Mouse (Mus musculus): ENCODE measurements around the gene Rsf1. TPM values are rescaled to one million over a fixed set of nuclear protein-coding genes. Genes with fewer than 3 reads are reported as not detected.

Gene Rsf1
- polyA plus RNA-seq, 1 experiment from 2014 or later: 23.6 TPM

DNA sequence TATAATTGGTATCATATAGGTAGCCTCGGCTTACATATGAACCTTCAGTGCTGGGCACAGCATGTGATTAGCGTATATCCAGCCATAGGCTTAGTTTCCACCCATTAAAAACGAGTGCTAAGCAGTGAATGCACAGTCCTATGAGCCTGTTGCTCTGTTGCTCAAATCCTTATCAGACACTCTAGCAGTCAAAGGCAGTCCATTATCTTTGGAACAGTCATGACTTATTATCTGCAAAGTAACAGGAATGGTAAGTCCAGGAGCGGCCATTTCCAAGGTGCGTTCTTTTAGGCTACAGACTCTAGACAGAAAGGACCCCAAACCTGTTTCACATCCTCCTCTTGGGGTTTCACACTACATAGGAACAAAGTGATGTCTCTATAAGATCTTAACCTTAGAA lies 153.9 kb downstream of the Rsf1 start:
- peaks cover 10% of the 10 kb centered on the region for H3K27me3 ChIP-seq (ENCODE audit: low read depth, poor library complexity, severe bottlenecking)
- no peak overlapping the region for H3K27ac ChIP-seq (replicated peaks)
- no peak overlapping the region for H3K4me3 ChIP-seq
- H3K4me1 ChIP-seq: peaks cover 69% of the 10 kb centered on the region
- no peaks in the 10 kb centered on the region for H3K9me3 ChIP-seq (replicated peaks)
- DNase-seq (ENCODE audit: low spot score): no peak
- no peaks in the 10 kb centered on the region for H3K36me3 ChIP-seq
- 86% methylated on average over 5 of the region's 5 CpGs for WGBS

GRCm38 (mm10) chr7:97735021-97735420 lies 155.3 kb downstream of the Rsf1 start:
- Histone ChIP-seq H3K36me3 (no peaks in the 10 kb centered on the region), H3K27me3 (ENCODE audit: low read depth, poor library complexity, severe bottlenecking) (peaks cover 20% of the 10 kb centered on the region), H3K4me1 (peaks cover 62% of the 10 kb centered on the region), H3K9me3 (replicated peaks) (no peaks in the 10 kb centered on the region), H3K4me3 (no peak overlapping the region), H3K27ac (replicated peaks) (no peak overlapping the region)
- WGBS: 89% methylated on average over 8 of the region's 8 CpGs
- no peak for DNase-seq (ENCODE audit: low spot score)

DNA sequence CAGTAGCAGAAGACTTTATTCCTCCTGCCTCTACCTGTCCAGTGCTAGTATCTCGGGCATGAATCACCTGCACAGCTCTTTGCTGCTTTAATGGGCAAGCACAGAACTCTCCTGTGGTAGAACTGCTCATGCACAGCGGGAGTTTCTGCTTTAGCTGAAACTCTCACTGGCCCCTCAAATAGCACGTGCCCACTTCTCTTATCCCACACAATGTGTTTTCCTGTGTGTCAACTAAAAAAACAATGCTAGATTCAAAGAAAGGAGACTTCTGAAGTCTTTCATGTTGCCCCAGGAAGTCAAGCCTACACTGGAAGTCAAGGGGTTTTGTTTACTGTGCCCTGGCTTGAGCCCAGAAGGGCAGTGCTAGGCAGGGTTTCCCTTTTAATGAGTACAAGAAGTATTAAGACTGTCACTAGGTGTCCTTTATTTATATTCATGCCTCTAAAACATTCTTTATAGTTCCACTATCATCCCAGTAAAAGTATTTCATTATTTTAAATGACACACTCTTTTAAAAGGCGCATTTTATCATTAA lies 156.3 kb downstream of the Rsf1 start:
- 33% methylated on average over 4 of the region's 4 CpGs for WGBS
- Histone ChIP-seq H3K4me3 (no peak overlapping the region), H3K27me3 (ENCODE audit: low read depth, poor library complexity, severe bottlenecking) (peaks cover 20% of the 10 kb centered on the region), H3K36me3 (no peaks in the 10 kb centered on the region), H3K4me1 (peaks cover 61% of the 10 kb centered on the region), H3K27ac (replicated peaks) (no peak overlapping the region), H3K9me3 (replicated peaks) (no peaks in the 10 kb centered on the region)
- DNase-seq (ENCODE audit: low spot score): no peak

DNA sequence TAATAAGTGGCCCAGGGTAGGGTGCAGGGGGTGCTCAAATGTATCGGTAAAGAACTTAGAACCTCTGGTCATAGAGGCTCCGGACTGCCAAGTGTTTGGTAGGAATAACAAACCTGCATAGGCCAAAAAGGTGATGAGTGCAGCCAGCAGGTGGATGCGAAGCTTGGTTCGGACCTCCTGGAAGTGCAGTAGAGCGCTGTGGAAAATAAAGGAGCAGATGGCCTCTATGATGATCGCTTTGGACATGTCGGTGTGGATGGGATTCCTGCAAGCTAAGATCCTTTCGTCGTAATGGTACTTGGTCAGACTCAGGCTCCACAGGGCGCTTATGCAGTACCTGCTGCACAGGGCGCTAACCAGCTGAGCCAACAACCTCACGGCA lies 157.6 kb downstream of the Rsf1 start:
- H3K4me3 ChIP-seq: peak overlapping the region; percentile 73
- H3K4me1 ChIP-seq: peaks cover 63% of the 10 kb centered on the region
- WGBS: 6% methylated on average over 12 of the region's 12 CpGs
- no peaks in the 10 kb centered on the region for H3K9me3 ChIP-seq (replicated peaks)
- peaks cover 22% of the 10 kb centered on the region for H3K27me3 ChIP-seq (ENCODE audit: low read depth, poor library complexity, severe bottlenecking)
- H3K27ac ChIP-seq (replicated peaks): peak overlapping the region; percentile 83
- H3K36me3 ChIP-seq: no peaks in the 10 kb centered on the region
- no peak for DNase-seq (ENCODE audit: low spot score)

GRCm38 (mm10) chr7:97737638-97738456 lies 158.2 kb downstream of the Rsf1 start, which contains the start of gene Aqp11:
Gene Aqp11, minus strand, starts transcription at chr7:97738289.
- peak within 1 kb of the TSS; percentile 73 for H3K4me3 ChIP-seq
- WGBS: under 1% methylated on average over 60 of the region's 64 CpGs
- H3K9me3 ChIP-seq (replicated peaks): no peaks in the 10 kb centered on the region
- H3K4me1 ChIP-seq: peaks cover 63% of the 10 kb centered on the region
- peaks cover 28% of the 10 kb centered on the region for H3K27me3 ChIP-seq (ENCODE audit: low read depth, poor library complexity, severe bottlenecking)
- peak within 1 kb of the TSS; percentile 83 for H3K27ac ChIP-seq (replicated peaks)
- no peaks in the 10 kb centered on the region for H3K36me3 ChIP-seq
- DNase-seq (ENCODE audit: low spot score): peak; percentile 88

GRCm38 (mm10) chr7:97740948-97741347 lies 161.3 kb downstream of the Rsf1 start:
- Histone ChIP-seq H3K27me3 (ENCODE audit: low read depth, poor library complexity, severe bottlenecking) (peaks cover 34% of the 10 kb centered on the region), H3K9me3 (replicated peaks) (no peaks in the 10 kb centered on the region), H3K36me3 (no peaks in the 10 kb centered on the region), H3K4me3 (no peak overlapping the region), H3K4me1 (peaks cover 52% of the 10 kb centered on the region), H3K27ac (replicated peaks) (no peak overlapping the region)
- peak; percentile 27 for DNase-seq (ENCODE audit: low spot score)
- WGBS: 50% methylated on average over 10 of the region's 10 CpGs

DNA sequence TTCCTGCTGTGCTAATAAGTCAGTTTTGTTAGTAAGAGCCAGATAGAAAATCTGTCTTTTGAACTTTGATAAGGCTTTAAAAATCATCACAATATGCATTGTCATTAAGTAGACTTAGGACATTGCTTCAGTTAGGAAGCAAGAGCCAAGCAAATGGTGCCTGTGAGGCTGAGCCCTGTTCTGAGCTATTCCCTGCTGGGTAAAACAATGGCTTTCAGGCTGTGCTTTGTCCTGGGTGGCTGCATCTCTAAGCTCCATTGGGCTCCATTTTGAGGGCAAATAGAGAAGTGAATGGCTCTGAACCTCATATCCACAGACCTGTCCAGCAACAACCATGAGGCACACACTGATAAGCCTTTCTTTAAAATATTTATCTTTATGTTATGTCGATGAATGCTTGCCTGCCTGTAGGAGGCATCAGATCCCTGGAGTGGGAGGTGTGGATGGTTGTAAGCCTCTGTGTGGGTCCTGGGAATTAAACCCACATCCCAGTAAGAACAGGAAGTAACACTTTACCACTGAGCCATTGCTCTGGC lies 162.1 kb downstream of the Rsf1 start:
- peak overlapping the region; percentile 33; the same call in 1 of the 2 replicates for H3K27ac ChIP-seq (replicated peaks)
- H3K27me3 ChIP-seq (ENCODE audit: low read depth, poor library complexity, severe bottlenecking): peaks cover 29% of the 10 kb centered on the region
- no peak for DNase-seq (ENCODE audit: low spot score)
- no peaks in the 10 kb centered on the region for H3K36me3 ChIP-seq
- 21% methylated on average over 1 of the region's 1 CpGs for WGBS
- no peak overlapping the region for H3K4me3 ChIP-seq
- H3K9me3 ChIP-seq (replicated peaks): no peaks in the 10 kb centered on the region
- peaks cover 44% of the 10 kb centered on the region for H3K4me1 ChIP-seq

Other genes with a start within 250 kb of the Rsf1 start
- gene Usp35, start 247.9 kb upstream of the Rsf1 start, polyA plus RNA-seq (2016; fragmentation: Nextera tagmentation; extraction: Ambion mirVana): 1.5 and 1.7 TPM in 2 replicates
- gene Kctd21, start 247.6 kb upstream of the Rsf1 start, polyA plus RNA-seq (2016; fragmentation: Nextera tagmentation; extraction: Ambion mirVana): 4.4 and 5.3 TPM in 2 replicates
- 52.3 and 58.3 TPM in 2 replicates for gene Alg8, start 208.3 kb upstream of the Rsf1 start, polyA plus RNA-seq (2016; fragmentation: Nextera tagmentation; extraction: Ambion mirVana)
- gene Ndufc2, start 179.9 kb upstream of the Rsf1 start, polyA plus RNA-seq (2016; fragmentation: Nextera tagmentation; extraction: Ambion mirVana): 308 and 330 TPM in 2 replicates
- gene Thrsp, start 162.2 kb upstream of the Rsf1 start, polyA plus RNA-seq (2016; fragmentation: Nextera tagmentation; extraction: Ambion mirVana): 0.48 and 0.51 TPM in 2 replicates
- gene Kctd14, start 128.6 kb upstream of the Rsf1 start, polyA plus RNA-seq (2016; fragmentation: Nextera tagmentation; extraction: Ambion mirVana): 0.09 and 0.37 TPM in 2 replicates
- gene Ints4, start 98.9 kb upstream of the Rsf1 start, polyA plus RNA-seq (2016; fragmentation: Nextera tagmentation; extraction: Ambion mirVana): 57.2 and 63.3 TPM in 2 replicates
- gene Aamdc, start 392 bp upstream of the Rsf1 start, polyA plus RNA-seq (2016; fragmentation: Nextera tagmentation; extraction: Ambion mirVana): 36.7 and 38.0 TPM in 2 replicates
- gene Clns1a, start 116.7 kb downstream of the Rsf1 start, polyA plus RNA-seq (2016; fragmentation: Nextera tagmentation; extraction: Ambion mirVana): 262 and 299 TPM in 2 replicates
- gene Aqp11, start 158.4 kb downstream of the Rsf1 start, polyA plus RNA-seq (2016; fragmentation: Nextera tagmentation; extraction: Ambion mirVana): 5.3 and 5.7 TPM in 2 replicates
- 70.4 and 90.6 TPM in 2 replicates for gene Pak1, start 208.7 kb downstream of the Rsf1 start, polyA plus RNA-seq (2016; fragmentation: Nextera tagmentation; extraction: Ambion mirVana)